Mouse (Mus musculus) MEL (cell line): ENCODE measurements around the gene Clrn2. TPM values are rescaled to one million over a fixed set of nuclear protein-coding genes. Genes with fewer than 3 reads are reported as not detected.

Experiments
- DNase-seq: peaks from one replicate; pipeline ENCODE4 v3.0.0; 2011; ENCODE audit warnings: low read depth, low spot score
- H3K27ac ChIP-seq: 2 replicates; pipeline ENCODE4 v1.5.1; 2012; ENCODE audit warnings: low read depth, mild to moderate bottlenecking, control low read depth, low read length, moderate library complexity; ENCODE audit not compliant: control insufficient read depth
- H3K27me3 ChIP-seq, 2 experiments: fragments of 150-350 bp in 1 of 2; sonication (generic) in 1 of 2; 2 replicates each; pipeline ENCODE4 v1.6.1; 2012; ENCODE audit warnings: low read length in 2 of 2, mild to moderate bottlenecking in 2 of 2, improper control_type of control experiment in 1 of 2, moderate library complexity in 1 of 2; ENCODE audit not compliant: insufficient read depth in 2 of 2, control insufficient read depth in 1 of 2
- H3K36me3 ChIP-seq, 2 experiments: 2 replicates each; pipeline ENCODE4 v1.6.1; 2012 to 2014; ENCODE audit warnings: low read length in 2 of 2, improper control_type of control experiment in 1 of 2, inconsistent platforms in 1 of 2, mild to moderate bottlenecking in 1 of 2; ENCODE audit not compliant: insufficient read depth in 2 of 2, control insufficient read depth in 1 of 2
- H3K4me1 ChIP-seq, 2 experiments: fragments of 150-350 bp in 1 of 2; sonication (generic) in 1 of 2; 2 replicates each; pipeline ENCODE4 v1.6.1; 2012; ENCODE audit warnings: low read length in 2 of 2, improper control_type of control experiment in 1 of 2, mild to moderate bottlenecking in 1 of 2; ENCODE audit not compliant: insufficient read depth in 2 of 2, control insufficient read depth in 1 of 2
- H3K4me3 ChIP-seq, 2 experiments: fragments of 150-350 bp in 1 of 2; sonication (generic) in 1 of 2; 2 replicates each; pipeline ENCODE4 v1.5.1; 2012; ENCODE audit warnings: low read depth in 2 of 2, low read length in 2 of 2, mild to moderate bottlenecking in 2 of 2, moderate library complexity in 2 of 2, control low read depth in 1 of 2, improper control_type of control experiment in 1 of 2; ENCODE audit not compliant: control insufficient read depth in 1 of 2, insufficient read depth in 1 of 2
- H3K79me2 ChIP-seq: 2 replicates; pipeline ENCODE4 v1.6.1; 2012; ENCODE audit warnings: mild to moderate bottlenecking, low read length, moderate library complexity; ENCODE audit not compliant: control insufficient read depth, poor library complexity, insufficient read depth
- H3K9ac ChIP-seq: 2 replicates; pipeline ENCODE4 v1.6.1; 2012; ENCODE audit warnings: low read depth, mild to moderate bottlenecking, control low read depth, low read length, moderate library complexity; ENCODE audit not compliant: control insufficient read depth, poor library complexity, severe bottlenecking
- H3K9me3 ChIP-seq: fragments of 150-350 bp; sonication (generic); replicated peaks from 2 replicates; pipeline ENCODE4 v1.6.1; 2012; ENCODE audit warnings: mild to moderate bottlenecking, low read length, improper control_type of control experiment, moderate library complexity; ENCODE audit not compliant: insufficient read depth
- BHLHE40 ChIP-seq: IDR thresholded peaks from 2 replicates; pipeline ENCODE4 v1.6.1; 2012; ENCODE audit warnings: low read depth, mild to moderate bottlenecking, inconsistent platforms, low read length, improper control_type of control experiment, borderline replicate concordance
- CHD1 ChIP-seq: IDR thresholded peaks from 2 replicates; pipeline ENCODE4 v1.6.1; 2012; ENCODE audit warnings: low read depth, mild to moderate bottlenecking, inconsistent platforms, low read length, improper control_type of control experiment
- CHD2 ChIP-seq: IDR thresholded peaks from 2 replicates; pipeline ENCODE4 v1.6.1; 2011; ENCODE audit warnings: low read length, improper control_type of control experiment
- ELF1 ChIP-seq: IDR thresholded peaks from 2 replicates; pipeline ENCODE4 v1.6.1; 2014; ENCODE audit warnings: low read depth, mild to moderate bottlenecking, inconsistent platforms, low read length, improper control_type of control experiment, moderate library complexity
- EP300 ChIP-seq, 2 experiments: IDR thresholded peaks; 2 replicates each; pipeline ENCODE4 v1.6.1; 2011; ENCODE audit warnings: improper control_type of control experiment in 2 of 2, low read length in 2 of 2, low read depth in 1 of 2, mild to moderate bottlenecking in 1 of 2
- ETS1 ChIP-seq: IDR thresholded peaks from 2 replicates; pipeline ENCODE4 v1.6.1; 2012; ENCODE audit warnings: low read depth, mild to moderate bottlenecking, inconsistent platforms, low read length, improper control_type of control experiment, moderate library complexity
- GABPA ChIP-seq: IDR thresholded peaks from 2 replicates; pipeline ENCODE4 v1.6.1; 2012; ENCODE audit warnings: low read depth, mild to moderate bottlenecking, inconsistent platforms, low read length, improper control_type of control experiment, moderate library complexity
- GATA1 ChIP-seq: IDR thresholded peaks from 2 replicates; pipeline ENCODE4 v1.6.1; 2011; ENCODE audit warnings: low read depth, low read length, improper control_type of control experiment
- HCFC1 ChIP-seq: IDR thresholded peaks from 2 replicates; pipeline ENCODE4 v1.6.1; 2012; ENCODE audit warnings: low read depth, mild to moderate bottlenecking, inconsistent platforms, low read length, improper control_type of control experiment, moderate library complexity
- JUND ChIP-seq: IDR thresholded peaks from 2 replicates; pipeline ENCODE4 v1.6.1; 2011; ENCODE audit warnings: low read depth, mild to moderate bottlenecking, improper control_type of control experiment, low read length
- MAFK ChIP-seq: IDR thresholded peaks from 2 replicates; pipeline ENCODE4 v1.6.1; 2011; ENCODE audit warnings: low read depth, mild to moderate bottlenecking, low read length, improper control_type of control experiment, borderline replicate concordance
- MAX ChIP-seq: IDR thresholded peaks from 2 replicates; pipeline ENCODE4 v1.6.1; 2011; ENCODE audit warnings: low read length, improper control_type of control experiment
- MAZ ChIP-seq: IDR thresholded peaks from 2 replicates; pipeline ENCODE4 v1.6.1; 2012; ENCODE audit warnings: low read depth, mild to moderate bottlenecking, inconsistent platforms, low read length, improper control_type of control experiment
- MEF2A ChIP-seq: IDR thresholded peaks from 2 replicates; pipeline ENCODE4 v1.6.1; 2014; ENCODE audit warnings: low read depth, mild to moderate bottlenecking, inconsistent platforms, low read length, improper control_type of control experiment; ENCODE audit not compliant: poor library complexity, insufficient replicate concordance, severe bottlenecking; ENCODE audit errors: extremely low read depth
- MYB ChIP-seq: IDR thresholded peaks from 2 replicates; pipeline ENCODE4 v1.6.1; 2011; ENCODE audit warnings: mild to moderate bottlenecking, low read depth, low read length, improper control_type of control experiment
- NELFE ChIP-seq: IDR thresholded peaks from 2 replicates; pipeline ENCODE4 v1.6.1; 2011; ENCODE audit warnings: low read depth, low read length, improper control_type of control experiment
- NRF1 ChIP-seq: IDR thresholded peaks from 2 replicates; pipeline ENCODE4 v1.6.1; 2014; ENCODE audit warnings: low read depth, mild to moderate bottlenecking, inconsistent platforms, low read length, improper control_type of control experiment, moderate library complexity; ENCODE audit not compliant: poor library complexity, insufficient read depth, severe bottlenecking
- POLR2AphosphoS2 ChIP-seq: IDR thresholded peaks from 2 replicates; pipeline ENCODE4 v1.6.1; 2011; ENCODE audit warnings: low read length, improper control_type of control experiment
- POLR2AphosphoS5 ChIP-seq: IDR thresholded peaks from 2 replicates; pipeline ENCODE4 v1.6.1; 2012; ENCODE audit warnings: low read depth, borderline replicate concordance, mild to moderate bottlenecking, inconsistent platforms, low read length, moderate library complexity, mixed read lengths
- RAD21 ChIP-seq: IDR thresholded peaks from 2 replicates; pipeline ENCODE4 v1.6.1; 2011; ENCODE audit warnings: mild to moderate bottlenecking, low read depth, low read length, improper control_type of control experiment
- RCOR1 ChIP-seq: IDR thresholded peaks from 2 replicates; pipeline ENCODE4 v1.6.1; 2012; ENCODE audit warnings: low read depth, mild to moderate bottlenecking, inconsistent platforms, low read length, improper control_type of control experiment
- SMC3 ChIP-seq: IDR thresholded peaks from 2 replicates; pipeline ENCODE4 v1.6.1; 2011; ENCODE audit warnings: low read depth, low read length, improper control_type of control experiment
- TAL1 ChIP-seq: IDR thresholded peaks from 2 replicates; pipeline ENCODE4 v1.6.1; 2012; ENCODE audit warnings: mild to moderate bottlenecking, inconsistent platforms, low read length, moderate library complexity, mixed read lengths
- TCF12 ChIP-seq: IDR thresholded peaks from 2 replicates; pipeline ENCODE4 v1.6.1; 2014; ENCODE audit warnings: low read depth, mild to moderate bottlenecking, inconsistent platforms, low read length, improper control_type of control experiment, moderate library complexity
- USF2 ChIP-seq, 2 experiments: IDR thresholded peaks; 2 replicates each; pipeline ENCODE4 v1.6.1; 2011 to 2012; ENCODE audit warnings: improper control_type of control experiment in 2 of 2, low read length in 2 of 2, borderline replicate concordance in 1 of 2, inconsistent platforms in 1 of 2, low read depth in 1 of 2, mild to moderate bottlenecking in 1 of 2; ENCODE audit not compliant: insufficient read depth in 1 of 2
- ZC3H11A ChIP-seq: IDR thresholded peaks from 2 replicates; pipeline ENCODE4 v1.6.1; 2012; ENCODE audit warnings: low read depth, mild to moderate bottlenecking, inconsistent platforms, low read length, improper control_type of control experiment
- ZKSCAN1 ChIP-seq: IDR thresholded peaks from 2 replicates; pipeline ENCODE4 v1.6.1; 2012; ENCODE audit warnings: low read depth, mild to moderate bottlenecking, inconsistent platforms, low read length, improper control_type of control experiment, moderate library complexity
- ZMIZ1 ChIP-seq: IDR thresholded peaks from 2 replicates; pipeline ENCODE4 v1.6.1; 2012; ENCODE audit warnings: low read depth, mild to moderate bottlenecking, inconsistent platforms, low read length, improper control_type of control experiment, moderate library complexity
- ZNF384 ChIP-seq: IDR thresholded peaks from 2 replicates; pipeline ENCODE4 v1.6.1; 2012; ENCODE audit warnings: low read depth, mild to moderate bottlenecking, inconsistent platforms, low read length, improper control_type of control experiment
- polyA plus RNA-seq, 2 experiments: library from polyadenylated mRNA; stranded (reverse) in 1 of 2; unstranded in 1 of 2; fragments of >175 nt in 1 of 2; fragments of >200 nt in 1 of 2; gene quantifications; 2 replicates each; pipeline versions ENCODE4 v1.2.1 to v1.2.4; 2012; ENCODE audit warnings: low replicate concordance in 2 of 2, low read depth in 1 of 2; ENCODE audit not compliant: insufficient read length in 2 of 2, insufficient read depth in 1 of 2, missing spikeins in 1 of 2
- total RNA-seq: library from RNA; depleted of rRNA; stranded (reverse); fragments of 300-350 nt; gene quantifications from 2 replicates; pipeline ENCODE4 v1.2.3, GENCODE M21; 2012

Gene Clrn2
- total and polyA plus RNA-seq, 3 experiments, result not detected

GRCm38 (mm10) chr5:45476288-45476687, 22.7 kb downstream of the Clrn2 start:
- H3K27ac ChIP-seq, result no peak overlapping the region
- no peaks in the 10 kb centered on the region for H3K9me3 ChIP-seq
- peaks cover 0 to 9% of the 10 kb centered on the region in 2 experiments; a peak in 3 of 4 replicates for H3K27me3 ChIP-seq
- no peak overlapping the region for H3K9ac ChIP-seq
- H3K36me3 ChIP-seq, result no peaks in the 10 kb centered on the region
- H3K4me1 ChIP-seq, result no peaks in the 10 kb centered on the region
- no peak overlapping the region for H3K4me3 ChIP-seq
- no peaks in the 10 kb centered on the region for H3K79me2 ChIP-seq
- no peak for DNase-seq
- TF ChIP-seq MAX (no peak), ZC3H11A (no peak), ZKSCAN1 (no peak), GATA1 (no peak), GABPA (no peak), RCOR1 (no peak), MEF2A (no peak), TCF12 (no peak), EP300 (IDR thresholded peaks at IDR 0.05; ENCODE audit: low read depth in 1 of 2, low read length in 2 of 2) (no peak), SMC3 (no peak), MAFK (no peak), ELF1 (no peak), MAZ (no peak), USF2 (IDR thresholded peaks at IDR 0.05; ENCODE audit: borderline replicate concordance in 1 of 2, insufficient read depth in 1 of 2, low read depth in 1 of 2, low read length in 2 of 2) (no peak), ZNF384 (no peak), NRF1 (no peak)

GRCm38 (mm10) chr5:45477601-45478000, 24.1 kb downstream of the Clrn2 start:
- no peak overlapping the region for H3K9ac ChIP-seq
- no peaks in the 10 kb centered on the region for H3K79me2 ChIP-seq
- DNase-seq, result no peak
- H3K4me1 ChIP-seq, result no peaks in the 10 kb centered on the region
- no peak overlapping the region for H3K27ac ChIP-seq
- no peak overlapping the region for H3K4me3 ChIP-seq
- peaks cover 1 to 6% of the 10 kb centered on the region in 2 experiments for H3K27me3 ChIP-seq
- H3K9me3 ChIP-seq, result no peaks in the 10 kb centered on the region
- TF ChIP-seq NELFE, result no peak
- no peak for TF ChIP-seq NRF1
- TF ChIP-seq CHD1, result no peak
- no peak for TF ChIP-seq MAZ
- TF ChIP-seq POLR2AphosphoS2, result no peak
- no peak for TF ChIP-seq MYB
- TF ChIP-seq RAD21, result no peak
- TF ChIP-seq ETS1, result no peak
- TF ChIP-seq ZKSCAN1, result no peak
- TF ChIP-seq ZMIZ1, result no peak
- TF ChIP-seq TAL1, result no peak
- TF ChIP-seq ELF1, result no peak
- TF ChIP-seq BHLHE40, result no peak
- TF ChIP-seq JUND, result no peak
- no peak for TF ChIP-seq HCFC1
- no peak for TF ChIP-seq POLR2AphosphoS5
- TF ChIP-seq CHD2, result no peak
- no peak for TF ChIP-seq USF2 (IDR thresholded peaks at IDR 0.05; ENCODE audit: borderline replicate concordance in 1 of 2, insufficient read depth in 1 of 2, low read depth in 1 of 2, low read length in 2 of 2)
- H3K36me3 ChIP-seq, result no peaks in the 10 kb centered on the region
